Mouse (Mus musculus): ENCODE data around the gene Ces1h.
"Not testable (repeated sequence)": the region's sequence is repeated elsewhere in the genome, so short reads cannot be mapped to it uniquely, and the experiment has no call there.

Gene Ces1h

GRCm38 (mm10) chr8:93379625-93380024 is at the start of gene Ces1h:
Gene Ces1h (minus strand): TSS chr8:93379725.
- in situ Hi-C loops (cut with MboI, MseI): no loop called here

- in situ Hi-C loops (cut with MboI, MseI): no loop called here
Measured at GRCm38 (mm10) chr8:93427195-93427594, 47.7 kb upstream of the Ces1h start.

- in situ Hi-C loops (cut with MboI, MseI): loop anchor here in 1 of 2 experiments (10.0 kb wide), 1 partner anchor 1211 kb away; no protein-coding TSS in a partner anchor
Measured at GRCm38 (mm10) chr8:93415387-93415786, 35.9 kb upstream of the Ces1h start.

GRCm38 (mm10) chr8:93408830-93409229 is 29.3 kb upstream of the Ces1h start:
- in situ Hi-C loops (cut with MboI, MseI): no loop called here

GRCm38 (mm10) chr8:93399698-93400097 is 20.2 kb upstream of the Ces1h start:
- in situ Hi-C loops (cut with MboI, MseI): no loop called here

GRCm38 (mm10) chr8:93398044-93398443 is 18.5 kb upstream of the Ces1h start:
- in situ Hi-C loops (cut with MboI, MseI): no loop called here

GRCm38 (mm10) chr8:93394079-93394619 is 14.6 kb upstream of the Ces1h start:
- in situ Hi-C loops (cut with MboI, MseI): not testable (repeated sequence)

GRCm38 (mm10) chr8:93369481-93369880 is 10.0 kb downstream of the Ces1h start:
- in situ Hi-C loops (cut with MboI, MseI): no loop called here

- in situ Hi-C loops (cut with MboI, MseI): no loop called here
Measured at GRCm38 (mm10) chr8:93360113-93360512, 19.4 kb downstream of the Ces1h start.

- in situ Hi-C loops (cut with MboI, MseI): no loop called here
Measured at GRCm38 (mm10) chr8:93339531-93339930, 40.0 kb downstream of the Ces1h start.

- in situ Hi-C loops (cut with MboI, MseI): no loop called here
Measured at GRCm38 (mm10) chr8:93337207-93337606, 42.3 kb downstream of the Ces1h start, which contains the start of gene Ces1g. Gene Ces1g (minus strand): TSS chr8:93337308.

GRCm38 (mm10) chr8:93332703-93333102 is 46.8 kb downstream of the Ces1h start:
- in situ Hi-C loops (cut with MboI, MseI): no loop called here

- in situ Hi-C loops (cut with MboI, MseI): no loop called here
Measured at GRCm38 (mm10) chr8:93331151-93331550, 48.4 kb downstream of the Ces1h start.

- in situ Hi-C loops (cut with MboI, MseI): no loop called here
Measured at GRCm38 (mm10) chr8:93325123-93325522, 54.4 kb downstream of the Ces1h start.

GRCm38 (mm10) chr8:93317031-93317430 is 62.5 kb downstream of the Ces1h start:
- in situ Hi-C loops (cut with MboI, MseI): no loop called here

GRCm38 (mm10) chr8:93315557-93315956 is 64.0 kb downstream of the Ces1h start:
- in situ Hi-C loops (cut with MboI, MseI): no loop called here

Data from T-helper 17 cell (primary cell).